Mouse (Mus musculus): Measurements from ENCODE around the gene 4930519P11Rik.
A peak's percentile ranks its signal among the peaks of the same experiment; 100 is the strongest.

4930519P11Rik gene

DNA sequence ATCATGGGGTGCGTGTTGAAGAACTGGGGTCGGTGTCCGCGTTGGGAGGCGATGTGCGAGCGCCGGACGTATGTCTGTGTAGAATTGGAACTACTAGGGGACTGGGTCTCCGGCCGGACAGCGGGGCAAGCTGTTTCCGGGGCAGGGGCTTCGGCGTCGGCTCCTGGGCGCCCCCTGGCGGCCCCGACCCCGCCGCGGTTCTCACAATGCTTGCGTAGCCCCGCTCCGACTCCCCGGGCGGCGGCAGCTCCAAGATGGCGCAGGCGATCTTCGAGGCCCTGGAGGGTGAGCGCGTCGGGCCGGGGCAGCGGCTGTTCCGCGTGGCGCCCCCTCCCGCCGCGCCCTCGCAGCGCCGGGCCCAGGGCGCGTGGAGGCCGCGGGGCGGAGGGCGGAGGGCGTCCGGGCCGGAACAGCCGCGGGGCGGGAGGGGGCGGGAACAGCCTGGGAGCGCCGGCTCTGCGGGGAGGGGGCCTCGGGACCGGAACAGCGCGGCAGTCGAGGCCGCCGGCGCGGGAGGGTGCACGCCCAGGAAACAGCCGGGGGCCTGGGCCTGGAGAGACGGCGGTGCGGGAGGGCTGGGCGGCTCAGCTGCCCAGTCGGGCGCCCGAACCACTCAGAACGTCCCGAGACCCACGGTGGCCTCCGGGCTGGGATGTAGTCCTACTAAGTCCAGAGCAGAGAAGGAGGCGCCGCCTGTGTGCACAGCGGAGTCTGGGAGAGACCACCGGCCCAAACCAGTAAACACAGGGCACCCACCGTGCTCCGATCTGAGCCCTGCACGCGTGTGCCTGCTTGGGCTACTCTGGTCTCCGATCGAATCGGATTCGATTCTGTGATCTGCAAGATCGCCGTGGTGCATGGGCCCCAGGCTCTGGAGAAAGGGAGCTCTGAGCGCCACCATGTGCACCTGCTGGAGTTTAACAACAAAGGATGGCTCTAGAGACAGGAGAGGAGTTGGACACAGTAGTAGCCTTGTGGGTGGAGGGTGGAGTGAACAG lies at the start of gene 4930519P11Rik, which contains the start of gene Zfp341:
Gene 4930519P11Rik, minus strand, starts transcription at position 320 of the 998 bp plus-strand sequence.
Gene Zfp341, plus strand, starts transcription at position 180 of the 998 bp plus-strand sequence.
- peak; percentile 92 for DNase-seq (ENCODE audit: low read depth)

DNA sequence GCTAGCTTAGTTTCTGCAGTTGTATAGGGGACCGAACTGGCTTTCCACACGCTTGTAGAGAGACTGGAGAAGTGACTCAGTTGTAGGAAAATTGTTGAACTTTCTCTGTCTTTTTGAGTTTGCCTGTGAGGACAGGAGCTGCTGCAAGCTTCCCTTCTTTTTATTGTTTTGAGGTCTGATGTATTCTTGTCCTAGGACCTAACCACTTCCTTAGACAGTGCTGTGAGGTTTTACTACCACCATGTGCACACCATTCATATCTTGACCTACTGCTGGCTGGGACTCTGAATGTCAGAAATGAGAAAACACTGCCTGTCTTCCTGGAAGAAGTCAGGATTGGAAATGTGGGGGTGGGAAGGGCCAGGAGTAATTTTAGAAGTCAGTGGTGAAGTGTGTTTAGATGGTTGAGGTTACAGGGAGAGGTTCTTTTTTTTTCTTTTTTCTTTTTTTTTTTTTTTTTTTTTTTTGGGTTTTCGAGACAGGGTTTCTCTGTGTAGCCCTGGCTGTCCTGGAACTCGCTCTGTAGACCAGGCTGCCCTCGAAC lies 46.4 kb upstream of the 4930519P11Rik start:
- peak; percentile 77 for DNase-seq (ENCODE audit: low read depth)

DNA sequence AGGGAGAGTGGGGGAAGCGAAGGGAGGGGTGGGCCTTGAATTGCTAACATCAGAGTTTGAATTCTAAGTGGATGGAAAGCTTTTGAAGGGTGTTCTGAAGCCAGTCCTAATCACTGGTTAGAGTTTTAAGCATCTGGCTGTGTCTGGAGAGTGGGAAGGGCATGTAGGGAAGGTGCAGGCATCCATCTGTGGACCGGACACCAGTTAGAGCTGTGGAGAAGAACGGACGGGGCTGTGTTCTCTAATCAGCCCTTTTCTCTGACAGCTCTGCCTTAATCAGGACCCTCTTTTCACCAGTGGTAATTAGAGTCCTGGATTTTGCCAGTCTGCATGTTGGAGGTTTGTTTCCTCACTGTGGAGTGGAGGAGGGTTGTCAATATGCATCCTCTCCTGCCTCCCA lies 45.8 kb upstream of the 4930519P11Rik start:
- no peak for DNase-seq (ENCODE audit: low read depth)

DNA sequence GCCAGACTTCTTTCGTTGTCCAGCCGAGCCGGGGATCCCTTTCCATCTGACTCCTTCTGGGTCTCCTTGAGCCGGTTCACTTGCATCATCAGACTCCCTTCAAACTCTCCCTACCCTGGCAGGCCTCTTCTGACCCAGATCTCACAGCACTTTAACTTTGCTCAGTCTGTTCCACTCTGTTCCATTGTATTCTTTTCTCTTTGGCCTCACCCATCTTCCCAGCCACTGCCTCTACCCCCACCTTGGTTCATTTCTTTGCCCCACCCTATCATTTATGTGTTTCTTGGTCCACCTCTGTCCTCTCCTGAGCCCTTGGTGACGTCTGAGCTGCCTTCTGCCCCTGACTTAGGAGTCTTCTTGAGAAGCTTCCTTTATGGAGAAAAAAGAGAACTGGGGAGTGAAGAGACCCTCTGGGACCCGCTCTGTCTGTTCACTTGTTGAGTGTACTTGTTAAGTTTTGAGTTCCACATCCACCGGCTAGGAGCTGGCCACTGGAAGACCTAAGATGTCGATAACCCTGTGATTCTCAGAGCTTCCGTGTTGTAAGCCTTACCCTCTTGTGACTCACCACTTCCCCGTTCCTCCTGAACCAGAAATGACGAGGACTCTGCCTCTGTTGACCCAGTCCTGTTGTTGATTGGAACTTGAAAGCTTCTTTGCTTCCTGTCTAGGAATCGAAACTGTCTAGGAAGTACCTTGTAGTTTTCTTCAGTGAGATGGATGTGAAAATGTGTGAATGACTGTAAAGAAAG lies 44.4 kb upstream of the 4930519P11Rik start:
- DNase-seq (ENCODE audit: low read depth): peak; percentile 93

DNA sequence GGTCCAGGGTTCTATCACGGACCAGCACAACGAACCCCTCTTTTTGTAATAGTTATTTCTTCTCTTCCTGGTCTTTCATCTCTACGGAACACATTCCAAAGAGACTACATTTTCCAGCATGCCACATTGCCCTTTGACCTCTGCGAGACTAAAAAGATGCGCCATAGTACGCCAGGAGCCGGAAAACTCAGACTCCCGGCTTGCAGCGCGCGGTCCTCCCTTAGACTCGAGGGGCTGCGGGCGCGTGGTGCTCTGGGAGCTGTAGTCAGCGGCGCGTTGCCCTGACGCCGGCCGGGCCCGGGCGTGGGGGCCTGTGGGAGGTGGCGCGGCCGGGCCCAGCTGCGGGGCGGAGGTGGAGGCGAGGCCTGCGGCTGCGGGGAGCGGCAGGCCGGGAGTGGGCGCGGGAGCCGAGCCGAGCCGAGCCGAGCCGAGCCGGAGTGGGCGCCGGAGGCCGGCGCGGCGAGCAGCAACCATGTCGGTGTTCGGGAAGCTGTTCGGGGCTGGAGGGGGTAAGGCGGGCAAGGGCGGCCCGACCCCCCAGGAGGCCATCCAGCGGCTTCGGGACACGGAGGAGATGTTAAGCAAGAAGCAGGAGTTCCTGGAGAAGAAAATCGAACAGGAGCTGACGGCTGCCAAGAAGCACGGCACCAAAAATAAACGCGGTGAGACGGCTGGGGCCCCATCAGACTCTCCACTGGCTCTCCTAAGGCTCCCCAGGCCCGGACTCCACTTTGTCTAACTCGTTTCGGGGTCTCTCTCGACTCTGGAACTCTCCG lies 43.7 kb upstream of the 4930519P11Rik start:
- DNase-seq (ENCODE audit: low read depth): peak; percentile 98

DNA sequence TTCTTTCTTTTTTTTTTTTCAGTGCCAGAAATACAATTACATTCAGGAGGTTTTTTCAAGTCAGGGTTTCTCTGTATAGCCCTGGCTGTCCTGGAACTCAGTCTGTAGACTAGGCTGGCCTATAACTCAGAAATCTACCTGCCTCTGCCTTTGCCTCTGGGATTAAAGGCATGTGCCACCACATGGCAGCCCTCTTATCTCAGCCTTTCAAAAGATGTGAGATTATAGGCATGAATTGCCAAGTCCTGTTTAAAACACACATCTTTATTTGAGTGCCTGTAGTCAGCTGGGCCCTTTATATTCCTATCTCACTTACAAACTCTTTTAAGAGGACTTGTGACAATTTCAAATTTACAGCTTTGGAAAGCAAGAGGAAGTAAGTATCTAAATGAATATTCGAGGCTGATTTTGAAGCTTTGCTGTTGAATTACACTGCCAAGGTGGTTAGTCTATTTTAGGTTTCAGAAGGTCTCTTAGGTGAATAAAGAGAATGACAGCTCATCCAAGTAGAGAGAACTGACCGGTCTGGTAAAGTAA lies 42.7 kb upstream of the 4930519P11Rik start:
- no peak for DNase-seq (ENCODE audit: low read depth)

DNA sequence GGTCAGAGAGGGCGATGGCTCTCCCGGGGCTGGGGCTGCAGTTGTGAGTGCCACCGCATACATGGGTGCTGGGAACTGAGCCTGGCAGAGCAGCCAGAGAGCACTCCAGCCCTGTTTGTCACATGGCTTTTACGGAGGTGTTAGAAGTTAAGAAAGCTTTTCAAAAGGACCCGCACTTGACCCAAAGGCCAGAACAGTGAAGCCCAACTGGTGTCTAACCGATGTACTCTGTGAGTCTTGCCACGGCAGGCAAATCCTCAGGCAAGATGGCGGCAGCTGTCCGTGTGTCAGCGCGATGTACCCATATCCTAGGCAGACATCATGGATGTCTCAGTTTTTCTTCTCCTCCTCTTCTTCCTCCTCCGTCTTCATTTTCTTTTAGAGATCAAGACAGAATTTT lies 41.7 kb upstream of the 4930519P11Rik start:
- no peak for DNase-seq (ENCODE audit: low read depth)

DNA sequence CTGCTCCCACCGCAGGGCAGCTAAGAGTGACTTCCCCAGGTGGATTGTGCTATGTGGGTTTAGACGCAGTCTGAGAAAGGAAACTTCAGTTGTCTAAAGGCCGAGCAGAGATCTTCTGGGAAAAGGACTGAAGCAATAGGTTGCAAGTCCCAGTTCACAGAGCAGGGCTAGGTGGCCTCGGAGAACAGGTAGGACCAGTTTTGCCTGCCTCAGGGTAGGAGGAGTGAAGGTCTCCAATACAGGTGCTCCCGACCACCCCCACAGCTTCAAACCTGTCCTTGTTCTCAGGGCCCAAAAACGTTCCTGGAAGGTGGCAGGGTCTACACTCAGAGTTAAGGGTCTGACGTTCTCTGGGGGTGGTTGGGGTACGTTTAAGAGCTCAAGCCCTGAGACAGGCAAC lies 38.1 kb upstream of the 4930519P11Rik start, which contains the start of gene Chmp4b:
Gene Chmp4b, plus strand, starts transcription at position 343 of the 400 bp plus-strand sequence.
- no peak for DNase-seq (ENCODE audit: low read depth)

DNA sequence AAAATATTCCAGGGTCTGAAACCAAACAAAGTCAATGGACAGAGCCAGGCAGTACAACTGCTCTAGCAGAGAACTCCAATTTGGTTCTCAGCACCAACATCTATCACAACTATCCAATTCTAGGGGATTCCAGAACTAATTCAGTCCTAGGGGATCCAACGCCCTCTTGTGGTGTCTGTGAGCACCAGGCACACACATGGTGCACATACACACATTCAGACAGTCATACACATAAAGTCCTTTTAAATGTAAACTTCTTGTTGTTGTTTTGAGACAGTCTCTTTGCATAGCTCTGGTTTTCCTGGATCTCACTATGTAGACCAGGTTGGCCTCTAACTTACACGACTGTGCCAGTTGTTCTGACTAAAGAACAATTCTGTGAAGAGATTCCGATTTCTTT lies 37.2 kb upstream of the 4930519P11Rik start:
- DNase-seq (ENCODE audit: low read depth): no peak

DNA sequence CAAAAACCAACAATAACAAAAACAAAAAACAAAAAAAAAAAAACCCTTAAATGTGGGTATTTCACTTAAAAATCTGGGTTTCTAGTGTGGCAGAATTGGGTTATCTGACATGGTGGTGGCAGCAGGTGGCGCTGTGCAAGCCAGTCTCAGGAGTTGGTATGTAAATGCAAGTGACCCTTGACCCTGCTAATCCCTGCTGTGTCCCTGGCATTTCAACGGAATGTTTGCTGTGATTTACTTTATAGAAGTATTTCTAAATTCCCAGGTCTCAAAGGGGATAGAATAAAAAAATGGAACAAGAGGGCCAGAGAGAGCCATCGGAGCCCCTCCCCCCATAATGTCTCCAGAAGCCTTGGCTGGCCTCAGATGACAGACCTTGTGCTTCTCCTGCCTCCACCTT lies 34.8 kb upstream of the 4930519P11Rik start:
- peak; percentile 49 for DNase-seq (ENCODE audit: low read depth)

DNA sequence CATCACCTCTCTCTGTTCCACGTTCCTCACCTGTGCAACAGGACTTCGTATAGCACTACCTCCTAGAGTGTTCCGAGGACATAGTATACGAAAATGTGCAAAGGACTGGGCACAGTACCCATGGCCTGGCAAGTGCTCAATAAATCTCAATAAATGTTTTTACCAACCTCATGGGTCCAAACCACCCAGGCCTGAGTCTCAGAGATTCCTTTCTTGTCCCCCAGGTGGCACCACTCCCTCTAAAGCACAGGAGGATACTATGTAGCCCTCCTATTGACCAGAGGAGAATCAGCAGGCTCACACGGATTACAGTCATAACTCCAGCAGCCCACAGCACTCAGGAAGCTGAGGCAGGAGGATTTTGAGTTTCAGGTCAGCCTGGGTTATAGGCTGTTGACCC lies 33.4 kb upstream of the 4930519P11Rik start:
- DNase-seq (ENCODE audit: low read depth): peak; percentile 54

DNA sequence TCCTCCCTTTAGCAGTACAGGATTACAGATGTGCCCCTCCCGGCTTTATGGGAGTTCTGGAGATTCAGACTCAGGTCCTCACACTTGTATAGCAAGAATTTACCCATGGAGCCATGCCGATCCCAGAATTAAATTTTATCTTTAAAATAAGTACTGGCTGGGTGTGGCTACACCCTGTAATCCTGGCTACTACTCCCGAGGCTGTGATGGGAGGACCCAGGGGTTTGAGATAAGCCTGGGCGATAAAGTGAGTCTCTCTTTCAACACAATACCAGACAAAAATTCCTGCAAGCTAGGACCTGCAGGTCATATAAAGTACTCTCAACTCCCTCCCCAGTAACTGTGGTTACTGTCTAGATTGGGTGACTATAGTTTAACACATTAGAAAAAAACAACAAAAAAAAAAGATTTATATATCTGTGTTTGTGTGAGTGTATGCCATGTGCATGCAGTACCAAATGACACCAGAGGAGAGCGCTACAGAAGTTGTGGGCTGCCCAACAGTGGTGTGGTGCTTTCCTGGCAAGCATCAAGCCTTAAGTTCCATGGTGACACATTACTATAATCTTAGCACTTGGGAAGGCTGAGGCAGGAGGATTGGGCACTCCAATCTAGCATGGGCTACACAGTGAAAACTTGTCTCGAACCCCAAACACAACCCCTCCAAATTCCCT lies 29.6 kb upstream of the 4930519P11Rik start:
- no peak for DNase-seq (ENCODE audit: low read depth)

DNA sequence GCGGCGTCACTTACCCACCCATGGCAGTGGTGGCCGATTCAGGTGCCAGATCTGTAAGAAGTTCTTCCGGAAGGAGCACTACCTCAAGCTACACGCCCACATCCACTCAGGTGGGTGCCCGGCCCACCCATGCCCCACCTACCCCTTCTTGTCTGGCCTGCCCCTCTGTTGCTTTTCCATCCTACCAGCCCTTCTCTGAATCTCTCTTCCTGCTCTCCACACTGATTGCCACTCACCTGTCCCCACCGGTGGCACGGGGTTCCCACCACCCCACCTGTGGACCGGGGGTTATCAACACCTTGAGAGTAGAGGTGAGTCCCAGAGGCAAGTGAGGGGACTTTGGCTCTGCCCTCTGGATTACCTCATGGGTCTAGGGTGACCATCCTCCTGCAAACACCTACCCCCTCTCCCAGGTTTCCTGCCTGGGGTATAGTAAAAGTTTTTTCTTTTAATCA lies 28.8 kb upstream of the 4930519P11Rik start:
- DNase-seq (ENCODE audit: low read depth): no peak

DNA sequence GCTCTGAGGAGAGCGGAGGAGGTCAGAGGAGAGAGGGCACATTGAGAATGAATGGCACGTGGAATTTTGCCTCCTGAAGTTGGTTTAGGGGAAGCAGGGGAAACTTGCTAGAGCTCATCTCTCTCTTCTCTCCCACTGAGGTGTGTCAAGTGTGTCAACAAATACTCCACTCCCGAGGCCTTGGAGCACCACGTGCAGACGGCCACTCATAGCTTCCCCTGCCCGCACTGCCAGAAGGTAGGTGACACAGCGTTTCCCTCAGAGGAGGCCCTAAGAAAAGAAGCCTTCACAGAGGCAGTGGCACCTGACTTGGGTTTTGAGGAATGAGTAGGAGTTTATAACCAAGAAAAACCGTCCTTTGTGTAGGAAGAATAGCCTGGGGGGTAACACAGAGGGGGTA lies 27.9 kb upstream of the 4930519P11Rik start:
- no peak for DNase-seq (ENCODE audit: low read depth)

DNA sequence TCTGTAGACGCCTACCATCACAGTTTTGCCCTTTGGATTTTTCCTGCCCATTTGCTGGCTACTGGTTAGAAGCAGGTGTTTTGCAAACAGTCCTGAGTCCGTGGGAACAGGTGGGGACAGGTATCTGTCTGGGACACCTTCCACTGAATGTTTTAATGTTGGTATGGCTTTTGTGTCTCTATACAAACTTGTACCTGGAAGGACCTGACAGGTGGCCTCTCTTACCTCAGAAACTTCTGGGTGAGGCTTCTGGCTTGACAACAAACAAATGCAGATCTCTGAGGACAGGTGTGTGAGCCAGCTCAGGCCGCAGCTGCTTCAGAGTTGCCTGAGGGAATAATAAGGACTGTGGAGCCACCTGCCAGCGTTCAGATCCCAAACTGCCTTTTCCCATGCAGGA lies 25.9 kb upstream of the 4930519P11Rik start:
- DNase-seq (ENCODE audit: low read depth): no peak

DNA sequence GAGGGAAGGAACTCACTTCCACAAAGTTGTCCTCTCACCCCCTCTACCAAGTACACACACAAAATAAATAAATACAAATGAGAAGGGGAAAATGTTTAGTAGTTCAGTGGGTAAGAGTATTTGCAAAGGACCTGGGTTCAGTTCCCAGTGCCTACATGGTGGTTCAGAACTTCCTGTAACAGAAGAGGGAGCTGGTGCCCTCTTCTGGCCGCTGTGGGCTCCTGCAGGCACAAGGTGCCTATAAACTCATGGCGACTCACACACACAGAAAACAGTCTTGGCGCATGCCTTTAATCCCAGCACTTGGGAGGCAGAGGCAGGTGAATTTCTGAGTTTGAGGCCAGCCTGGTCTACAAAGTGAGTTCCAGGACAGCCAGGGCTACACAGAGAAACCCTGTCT lies 25.3 kb upstream of the 4930519P11Rik start:
- peak; percentile 17 for DNase-seq (ENCODE audit: low read depth)

DNA sequence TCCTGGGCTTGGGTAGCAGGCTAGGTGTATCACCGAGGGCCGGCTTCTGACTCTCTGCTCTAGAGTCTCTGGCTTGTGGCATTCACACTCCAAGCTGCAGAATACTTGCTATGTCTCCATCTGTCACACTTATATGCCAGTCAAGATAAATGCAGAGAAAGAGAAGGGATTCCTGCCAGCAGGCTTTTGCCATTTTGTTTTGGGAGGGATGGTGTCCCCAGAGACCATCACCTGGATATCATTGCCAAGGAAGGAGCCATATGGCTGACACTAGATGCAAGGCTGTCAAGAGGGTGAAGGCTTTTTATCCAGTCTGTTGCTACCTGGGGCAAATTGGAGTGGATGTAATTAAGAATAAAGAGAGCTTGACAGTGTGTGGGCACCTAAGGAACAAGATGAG lies 22.6 kb upstream of the 4930519P11Rik start:
- DNase-seq (ENCODE audit: low read depth): no peak

DNA sequence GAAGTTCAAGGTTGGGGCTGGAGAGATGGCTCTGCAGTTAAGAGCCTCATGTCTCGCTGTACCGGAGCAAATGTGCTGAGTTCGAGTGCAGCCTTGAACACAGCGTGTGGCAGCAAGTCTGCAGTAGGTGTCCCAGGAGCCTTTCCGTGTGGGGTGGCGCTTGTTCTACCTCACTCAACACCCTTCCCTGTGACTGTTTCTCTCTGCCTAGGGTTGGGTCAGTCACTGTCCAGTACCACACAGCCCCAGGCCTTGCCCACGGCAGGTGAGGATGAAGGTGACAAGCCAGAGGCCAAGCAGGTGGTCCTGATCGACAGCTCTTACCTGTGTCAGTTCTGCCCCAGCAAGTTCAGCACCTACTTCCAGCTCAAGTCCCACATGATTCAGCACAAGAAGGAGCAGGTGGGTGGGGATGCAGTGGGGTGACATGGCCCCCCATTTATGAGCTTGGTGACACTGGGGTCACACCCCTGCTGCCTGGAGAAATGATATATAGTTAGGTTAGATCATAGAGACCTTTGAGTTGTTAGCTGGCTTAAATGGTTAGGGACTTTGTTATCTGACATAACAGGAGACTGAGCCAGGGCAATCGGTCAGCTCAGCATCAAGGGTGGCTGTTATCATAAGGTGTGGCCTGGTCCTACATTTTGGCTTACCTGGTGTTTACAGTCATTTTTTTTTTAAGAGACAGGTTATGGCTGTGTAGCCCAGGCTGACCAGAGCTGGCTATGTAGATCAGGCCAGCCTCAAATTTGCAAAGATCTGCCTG lies 20.8 kb upstream of the 4930519P11Rik start:
- no peak for DNase-seq (ENCODE audit: low read depth)

DNA sequence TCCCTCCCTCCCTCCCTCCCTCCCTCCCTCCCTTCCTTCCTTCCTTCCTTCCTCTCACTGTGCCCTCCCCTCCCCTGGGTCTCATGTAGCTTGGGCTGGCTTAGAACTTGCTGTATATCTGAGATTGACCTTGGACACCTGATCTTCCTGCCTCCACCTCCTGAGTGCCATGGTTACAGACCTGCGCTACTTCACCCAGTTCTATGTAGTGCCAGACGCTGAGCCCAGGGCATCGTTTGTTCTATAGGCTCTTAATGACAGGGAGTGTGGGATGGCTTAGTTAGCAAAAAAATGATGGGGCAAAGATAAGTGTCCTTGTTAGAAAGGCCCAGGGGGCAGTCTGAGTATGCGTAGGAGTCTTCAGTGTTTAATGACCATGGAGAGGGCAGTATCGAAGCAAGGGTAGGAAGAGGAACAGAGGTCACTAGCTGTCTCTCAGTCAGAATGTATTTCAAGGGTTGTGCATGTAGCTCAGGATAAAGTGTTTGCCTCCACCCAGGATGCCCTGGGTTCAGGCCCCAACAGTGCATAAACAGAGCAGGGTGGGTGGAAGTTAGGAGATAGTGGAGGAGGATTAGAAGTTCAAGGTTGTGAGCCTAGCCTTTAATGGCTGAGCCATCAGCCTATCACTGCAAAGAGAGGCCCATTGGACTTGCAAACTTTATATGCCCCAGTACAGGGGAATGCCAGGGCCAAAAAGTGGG lies 20.0 kb upstream of the 4930519P11Rik start:
- DNase-seq (ENCODE audit: low read depth): no peak
